Mouse (Mus musculus) CD4-positive, CD25-positive, alpha-beta regulatory T cell, adult 4 months (primary cell): ENCODE data around the gene Ccser1. TPM values are rescaled to one million over a fixed set of nuclear protein-coding genes. Genes with fewer than 3 reads are reported as not detected.

ENCODE experiments used
- ATAC-seq: one replicate; pipeline ENCODE4 v1.8.0; 2017
- polyA plus RNA-seq, 2 experiments: library from polyadenylated mRNA; unstranded; fragments of 100-300 nt; shearing (Covaris generic); gene quantifications; one replicate each; pipeline ENCODE4 v1.2.1; 2017

Gene Ccser1
- polyA plus RNA-seq, 2 experiments from 2014 or later: 0.28 TPM; not detected in 1

DNA sequence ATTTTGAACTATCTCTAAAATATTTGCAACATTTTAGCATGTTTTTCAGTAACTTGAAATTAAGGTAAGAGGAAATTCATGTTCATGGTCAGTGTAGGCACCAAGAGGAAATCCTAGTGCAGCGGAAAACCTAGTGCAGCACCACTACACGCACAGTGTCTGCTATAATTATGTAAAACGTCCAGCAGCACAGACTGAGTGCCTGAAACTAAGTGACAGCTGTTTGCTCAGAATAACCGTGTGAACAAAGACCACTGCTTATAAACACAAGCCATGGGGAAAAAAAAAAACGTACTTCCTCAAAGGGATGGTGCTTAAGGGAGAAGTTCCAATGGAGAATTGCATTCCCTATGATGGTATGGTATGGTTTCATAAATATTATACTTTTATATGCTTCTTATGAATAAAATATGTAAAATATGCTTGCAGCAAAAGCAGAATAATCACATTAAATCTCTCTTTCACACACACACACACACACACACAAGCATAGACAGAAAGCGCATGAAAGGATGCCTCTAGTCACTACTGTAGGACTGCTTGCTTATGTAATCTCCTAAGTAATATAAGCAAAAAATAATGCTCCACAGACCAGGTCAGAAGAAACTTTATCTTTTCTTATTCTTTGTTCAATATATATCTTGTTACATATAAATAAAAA lies 886.4 kb downstream of the Ccser1 start:
- no peak for ATAC-seq

DNA sequence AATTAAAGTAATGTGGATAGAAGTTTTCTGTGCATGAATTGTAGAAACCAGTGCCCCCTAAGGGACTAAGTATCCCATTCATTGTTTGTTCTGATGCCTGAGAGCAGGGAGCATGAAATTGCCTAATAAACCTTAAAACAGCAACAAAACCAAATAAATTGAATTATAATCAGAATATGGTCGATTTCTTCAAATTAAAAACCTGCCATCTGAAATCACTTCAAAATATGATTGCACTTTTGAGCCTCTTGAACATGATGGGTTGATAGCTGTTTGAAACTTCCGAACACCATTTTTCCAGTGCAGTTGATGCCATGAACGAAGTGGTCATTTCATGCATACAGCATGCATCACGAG lies 886.9 kb downstream of the Ccser1 start:
- ATAC-seq: no peak

- no peak for ATAC-seq
Observed at GRCm38 (mm10) chr6:62105464-62105863, 925.3 kb downstream of the Ccser1 start.

- no peak for ATAC-seq
Observed at GRCm38 (mm10) chr6:62132531-62132930, 952.4 kb downstream of the Ccser1 start.

GRCm38 (mm10) chr6:62160320-62160719 lies 980.2 kb downstream of the Ccser1 start:
- ATAC-seq: no peak

GRCm38 (mm10) chr6:62162596-62162995 lies 982.5 kb downstream of the Ccser1 start:
- no peak for ATAC-seq

DNA sequence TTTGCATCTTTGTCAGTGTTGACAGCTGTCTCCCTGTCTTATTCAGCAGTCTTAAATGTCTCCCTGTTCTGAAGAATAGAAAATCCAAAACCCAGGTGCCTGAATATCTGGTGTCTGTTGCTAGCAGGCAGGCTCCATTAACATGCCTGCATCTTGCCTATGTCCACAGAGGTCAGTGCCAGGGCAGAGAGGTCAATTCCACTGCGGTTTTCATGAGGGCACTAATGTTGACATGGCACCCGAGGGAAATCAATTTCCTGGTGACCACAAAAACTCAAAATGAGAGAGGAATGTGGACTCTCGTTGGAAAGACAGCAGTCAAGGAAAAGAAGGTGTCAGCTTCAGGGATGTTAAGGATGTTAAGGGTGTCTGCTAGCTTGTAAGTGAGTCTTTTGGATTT lies 983.7 kb downstream of the Ccser1 start:
- ATAC-seq: no peak

- no peak for ATAC-seq
Observed at GRCm38 (mm10) chr6:62196496-62197188, 1016.5 kb downstream of the Ccser1 start.

- no peak for ATAC-seq
Observed at GRCm38 (mm10) chr6:62198768-62199167, 1018.6 kb downstream of the Ccser1 start.

DNA sequence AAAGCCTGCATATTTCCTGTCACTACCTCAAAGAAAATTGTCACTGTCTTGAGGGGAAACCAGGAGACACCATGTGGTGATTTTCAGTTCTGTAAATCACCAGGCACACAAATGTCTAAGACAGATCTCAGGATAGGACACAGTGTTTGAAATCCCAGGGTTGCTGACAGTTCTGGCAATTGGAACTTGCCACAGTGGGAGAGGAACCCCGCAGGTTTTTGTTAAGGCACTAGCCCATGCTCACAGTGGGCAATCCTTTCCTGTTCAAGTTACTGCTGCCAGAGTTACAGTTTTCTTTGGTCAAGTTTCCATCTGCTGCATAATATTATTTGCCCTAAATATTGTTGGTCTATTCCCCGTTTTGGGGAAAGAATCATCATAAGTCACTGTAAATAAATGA lies 1024.9 kb downstream of the Ccser1 start:
- ATAC-seq: no peak

- no peak for ATAC-seq
Observed at GRCm38 (mm10) chr6:62221856-62222255, 1041.7 kb downstream of the Ccser1 start.

- ATAC-seq: no peak
Observed at GRCm38 (mm10) chr6:62263899-62264298, 1083.8 kb downstream of the Ccser1 start.

GRCm38 (mm10) chr6:62264525-62264924 lies 1084.4 kb downstream of the Ccser1 start:
- ATAC-seq: no peak

DNA sequence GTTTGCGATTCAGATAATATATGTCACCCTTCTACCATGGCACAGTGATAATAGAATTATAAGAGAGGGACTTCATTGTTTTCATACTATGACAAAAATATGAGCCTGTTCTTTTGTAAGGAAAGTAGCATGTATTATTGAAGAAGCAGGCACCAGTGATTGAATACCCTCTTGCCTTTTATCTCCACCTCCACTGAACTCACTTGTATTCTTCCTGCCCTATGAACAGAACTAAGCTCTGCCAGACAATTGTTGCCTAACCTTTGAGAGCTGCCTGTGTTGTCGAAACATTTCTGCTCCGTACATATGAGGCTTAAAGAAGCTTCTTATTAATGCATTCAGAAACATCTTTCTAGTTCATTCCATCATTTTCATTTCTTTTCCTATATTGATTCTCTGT lies 1101.1 kb downstream of the Ccser1 start:
- no peak for ATAC-seq

- ATAC-seq: no peak
Observed at GRCm38 (mm10) chr6:62301576-62302312, 1121.6 kb downstream of the Ccser1 start.

DNA sequence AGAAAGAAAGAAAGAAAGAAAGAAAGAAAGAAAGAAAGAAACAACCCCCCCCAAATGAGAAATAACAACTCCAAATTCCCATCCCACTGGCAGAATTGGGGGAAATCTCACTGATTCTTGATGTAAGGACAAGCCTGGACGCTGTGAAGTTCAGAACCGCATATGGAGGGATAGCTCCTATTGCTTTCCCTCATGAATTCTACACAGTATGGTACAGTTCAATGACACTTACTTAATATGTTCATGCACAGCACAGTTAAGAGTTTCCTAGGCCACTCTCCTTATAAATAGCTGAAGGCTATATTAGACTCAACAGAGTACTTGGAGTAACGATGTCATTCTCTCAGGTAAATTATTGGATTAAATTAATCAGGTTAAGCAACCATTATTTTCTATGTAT lies 1138.5 kb downstream of the Ccser1 start:
- ATAC-seq: no peak

GRCm38 (mm10) chr6:62340319-62340718 lies 1160.2 kb downstream of the Ccser1 start:
- no peak for ATAC-seq

DNA sequence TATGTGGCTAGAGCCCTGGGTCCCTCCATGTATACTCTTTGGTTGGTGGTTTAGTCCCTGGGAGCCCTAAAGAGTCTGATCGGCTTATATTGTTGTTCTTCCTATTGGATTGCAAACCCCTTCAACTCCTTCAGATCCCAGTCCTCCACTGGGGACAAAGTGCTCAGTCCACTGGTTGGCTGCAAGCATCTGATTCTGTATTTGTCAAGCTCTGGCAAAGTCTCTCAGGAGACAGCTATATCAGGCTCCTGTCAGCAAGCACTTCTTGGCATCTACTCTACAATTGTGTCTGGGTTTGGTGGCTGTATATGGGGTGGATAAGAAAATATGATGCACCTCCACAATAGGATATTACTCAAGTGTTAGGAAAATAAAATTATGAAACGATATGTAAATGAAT lies 1187.7 kb downstream of the Ccser1 start:
- no peak for ATAC-seq
